Mouse (Mus musculus) heart, embryonic 13.5 days (tissue): ENCODE data around the gene Hsd17b14. TPM values are rescaled to one million over a fixed set of nuclear protein-coding genes. Genes with fewer than 3 reads are reported as not detected.

Experiments used
- ATAC-seq: fragments of 200-750 bp; cut with Nextera tagmentation; 2 replicates; pipeline ENCODE4 v1.8.0; 2017; ENCODE audit warnings: moderate TSS enrichment; ENCODE audit not compliant: insufficient number of reproducible peaks, low FRiP score, low TSS enrichment; ENCODE audit errors: extremely low read depth
- H3K27ac ChIP-seq: fragments of 300-500 bp; sonication (generic); replicated peaks from 2 replicates; pipeline ENCODE4 v1.5.1; 2015; ENCODE audit warnings: moderate library complexity, mild to moderate bottlenecking, inconsistent platforms
- H3K27me3 ChIP-seq: fragments of 300-500 bp; sonication (generic); replicated peaks from 2 replicates; pipeline ENCODE4 v1.6.1; 2015; ENCODE audit warnings: mild to moderate bottlenecking, inconsistent platforms
- H3K36me3 ChIP-seq: fragments of 300-500 bp; sonication (generic); 2 replicates; pipeline ENCODE4 v1.6.1; 2015; ENCODE audit warnings: mild to moderate bottlenecking, inconsistent platforms
- H3K4me1 ChIP-seq: fragments of 300-500 bp; sonication (generic); 2 replicates; pipeline ENCODE4 v1.6.1; 2015; ENCODE audit warnings: inconsistent platforms
- H3K4me2 ChIP-seq: fragments of 300-500 bp; sonication (generic); 2 replicates; pipeline ENCODE4 v1.6.1; 2015; ENCODE audit warnings: inconsistent platforms, mild to moderate bottlenecking, moderate library complexity
- H3K4me3 ChIP-seq: fragments of 300-500 bp; sonication (generic); 2 replicates; pipeline ENCODE4 v1.5.1; 2015; ENCODE audit warnings: moderate library complexity, mild to moderate bottlenecking, inconsistent platforms
- H3K9ac ChIP-seq: fragments of 300-500 bp; sonication (generic); 2 replicates; pipeline ENCODE4 v1.6.1; 2015; ENCODE audit warnings: inconsistent platforms, mild to moderate bottlenecking, moderate library complexity
- H3K9me3 ChIP-seq: fragments of 300-500 bp; sonication (generic); 2 replicates; pipeline ENCODE4 v1.6.1; 2016; ENCODE audit warnings: inconsistent platforms
- WGBS: fragments of 180-500 bp; shearing (Covaris S2); methylation state at CpG from one replicate; pipeline ENCODE4 v1.1.7; 2015; ENCODE audit warnings: mixed read lengths; 5-methylcytosine and 5-hydroxymethylcytosine counted together
- polyA plus RNA-seq: library from polyadenylated mRNA; unstranded; fragments of >200 nt; fragmentation: Nextera tagmentation; extraction: Ambion mirVana; gene quantifications from 2 replicates; pipeline ENCODE4 v1.2.1, GENCODE M21; 2015

Gene Hsd17b14
- polyA plus RNA-seq, 1 experiment from 2014 or later = 0.43 TPM

DNA sequence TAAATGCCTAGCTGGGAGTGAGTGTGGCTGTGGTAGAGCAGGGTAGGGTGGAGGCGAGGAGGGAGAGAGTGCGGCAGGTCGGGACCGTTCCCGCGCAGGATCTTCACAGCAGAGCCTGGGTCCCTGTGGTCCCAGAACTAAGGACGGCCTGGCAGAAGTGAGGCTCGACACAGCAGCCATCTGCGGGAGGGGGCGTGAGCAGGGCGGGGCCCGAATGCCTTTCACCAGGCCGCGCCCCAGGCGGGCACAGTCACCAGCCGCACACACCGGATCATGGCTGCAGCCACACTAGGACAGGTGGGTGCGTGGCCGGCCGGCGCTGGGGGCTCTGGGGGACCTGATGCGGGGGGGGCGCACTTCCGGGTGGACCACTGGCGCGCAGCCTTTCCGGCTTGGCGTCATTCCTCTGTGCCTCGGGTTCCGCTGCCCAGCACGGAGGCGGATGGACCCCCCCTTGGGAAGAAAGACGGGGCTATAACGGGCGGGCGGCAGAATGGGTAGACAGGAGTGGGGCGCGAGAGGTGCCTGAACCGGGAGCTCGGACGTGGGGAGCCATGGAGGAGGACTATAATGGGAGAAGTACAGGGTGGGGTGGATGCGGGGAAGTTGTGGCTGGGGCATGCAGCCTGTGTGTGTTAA is 15.5 kb downstream of the Hsd17b14 start, which contains the start of gene Bcat2:
TSS of gene Bcat2 (plus strand) at position 51 of the 639 bp plus-strand sequence.
- under 1% methylated on average over 42 of the region's 42 CpGs for WGBS
- Histone ChIP-seq H3K27ac (peak within 1 kb of the TSS; percentile 89), H3K9ac (peak within 1 kb of the TSS; percentile 92), H3K4me2 (peak within 1 kb of the TSS; percentile 87), H3K36me3 (0 out of 2 replicates have a peak, but pooled peaks cover 4% of the 10 kb centered on the region), H3K9me3 (no peaks in the 10 kb centered on the region), H3K4me1 (peaks cover 51% of the 10 kb centered on the region), H3K4me3 (peak within 1 kb of the TSS; percentile 74), H3K27me3 (no peaks in the 10 kb centered on the region)
- ATAC-seq = peak; percentile 49

DNA sequence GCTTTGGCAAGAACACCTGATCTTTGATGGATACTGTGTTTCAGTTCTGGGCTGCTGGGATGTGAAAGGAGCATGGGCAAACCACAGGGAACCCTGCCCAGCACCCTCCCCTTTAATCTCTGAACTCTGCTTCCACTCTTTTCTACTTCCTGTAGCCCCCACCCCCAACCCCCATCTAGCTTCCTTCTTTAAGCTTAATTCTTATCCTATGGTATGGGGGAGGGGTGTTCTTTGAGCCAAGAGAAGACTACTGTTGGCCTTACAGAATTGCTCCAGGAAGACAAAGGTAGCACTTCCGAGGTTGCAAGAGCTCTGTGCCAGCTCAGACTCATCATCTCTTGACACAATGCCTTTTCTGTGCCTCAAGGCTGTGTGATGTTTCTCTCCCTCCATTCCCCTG is 17.3 kb downstream of the Hsd17b14 start:
- 45% methylated on average over 1 of the region's 1 CpGs for WGBS
- Histone ChIP-seq H3K4me3 (0 out of 2 replicates have a peak overlapping the region, but pooled peaks have one; percentile 74), H3K4me2 (peak overlapping the region; percentile 87)

DNA sequence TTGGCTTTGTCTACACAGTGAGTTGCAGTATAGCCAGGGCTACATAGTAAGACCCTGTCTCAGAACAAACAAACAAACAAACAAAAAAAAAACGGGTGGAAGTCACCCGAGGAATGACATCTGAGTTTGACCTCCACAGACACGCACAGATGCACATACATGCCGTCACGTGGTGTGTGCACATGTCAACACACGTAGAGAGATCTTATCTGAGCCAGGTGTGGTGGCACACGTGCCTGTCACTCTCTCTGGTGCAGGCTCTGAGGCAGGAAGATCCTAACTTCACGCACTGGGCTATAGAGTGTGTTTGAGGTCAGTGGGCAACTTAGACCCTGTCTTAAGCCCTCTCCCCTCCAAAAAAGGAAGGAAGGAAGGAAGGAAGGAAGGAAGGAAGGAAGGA is 19.3 kb downstream of the Hsd17b14 start:
- H3K27ac ChIP-seq = no peak overlapping the region
- H3K9me3 ChIP-seq = no peaks in the 10 kb centered on the region
- no peaks in the 10 kb centered on the region for H3K27me3 ChIP-seq
- no peak for ATAC-seq
- peak overlapping the region; percentile 50; the same call in 1 of the 2 replicates for H3K9ac ChIP-seq
- no peak overlapping the region for H3K4me2 ChIP-seq
- no peak overlapping the region for H3K4me3 ChIP-seq
- H3K36me3 ChIP-seq = peaks cover 38% of the 10 kb centered on the region
- peaks cover 36% of the 10 kb centered on the region for H3K4me1 ChIP-seq
- 75% methylated on average over 8 of the region's 8 CpGs for WGBS

More for the DNA sequence above, 17.3 kb downstream of the Hsd17b14 start:
- H3K27ac ChIP-seq = no peak overlapping the region; the same call in 1 of the 2 replicates
- peaks cover 51% of the 10 kb centered on the region for H3K4me1 ChIP-seq
- H3K36me3 ChIP-seq = peaks cover 18% of the 10 kb centered on the region
- no peak for ATAC-seq
- H3K27me3 ChIP-seq = no peaks in the 10 kb centered on the region
- no peaks in the 10 kb centered on the region for H3K9me3 ChIP-seq
- H3K9ac ChIP-seq = no peak overlapping the region

DNA sequence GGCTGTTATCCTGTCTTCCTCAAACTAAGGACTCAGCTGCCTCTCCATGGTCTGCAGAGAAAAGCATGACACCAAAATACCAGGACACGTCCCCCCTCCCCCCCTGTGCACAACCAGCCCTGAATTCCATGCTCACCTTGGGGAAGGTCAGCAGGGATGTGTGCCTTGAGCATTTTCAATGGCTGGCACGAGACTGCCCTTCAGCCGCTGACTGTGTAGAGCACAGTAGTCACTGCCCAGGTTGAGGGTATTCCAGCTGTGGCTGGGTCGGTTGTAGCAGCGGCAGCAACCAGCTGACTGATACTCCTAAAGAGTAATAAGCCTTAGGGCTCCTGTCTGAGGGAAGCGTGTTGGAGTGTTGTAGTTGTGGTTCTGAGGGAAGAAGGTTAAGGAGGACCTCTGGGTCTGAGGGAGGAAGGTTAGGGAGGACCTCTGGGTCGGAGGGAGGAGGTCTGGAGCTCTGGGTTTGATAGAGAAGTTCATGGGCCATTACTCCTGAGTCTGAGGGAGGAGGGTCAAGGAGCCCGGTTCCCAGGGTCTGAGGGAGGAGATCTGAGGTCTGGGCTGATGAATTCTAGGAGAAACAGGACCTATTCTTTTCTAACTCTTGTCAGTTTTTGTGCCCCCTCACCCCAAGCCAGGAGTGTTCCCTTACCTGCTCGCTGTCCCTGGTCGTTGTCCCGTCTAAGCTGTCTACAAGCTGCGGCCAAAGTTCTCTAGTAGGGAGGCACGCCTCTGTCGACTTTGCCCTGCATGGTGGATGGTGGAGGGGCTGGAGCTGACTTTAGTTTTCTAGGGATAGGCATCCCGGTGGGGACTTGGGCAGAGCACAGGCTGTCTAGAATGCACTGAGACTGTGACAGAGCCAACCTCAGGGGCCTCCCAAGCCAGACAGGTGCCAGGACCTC is 20.0 kb downstream of the Hsd17b14 start:
- Histone ChIP-seq H3K36me3 (peaks cover 41% of the 10 kb centered on the region), H3K27me3 (no peaks in the 10 kb centered on the region), H3K4me1 (peaks cover 28% of the 10 kb centered on the region), H3K9ac (peak overlapping the region; percentile 50; the same call in 1 of the 2 replicates), H3K27ac (no peak overlapping the region), H3K9me3 (no peaks in the 10 kb centered on the region), H3K4me2 (no peak overlapping the region), H3K4me3 (no peak overlapping the region)
- WGBS = 77% methylated on average over 15 of the region's 15 CpGs
- ATAC-seq = no peak

DNA sequence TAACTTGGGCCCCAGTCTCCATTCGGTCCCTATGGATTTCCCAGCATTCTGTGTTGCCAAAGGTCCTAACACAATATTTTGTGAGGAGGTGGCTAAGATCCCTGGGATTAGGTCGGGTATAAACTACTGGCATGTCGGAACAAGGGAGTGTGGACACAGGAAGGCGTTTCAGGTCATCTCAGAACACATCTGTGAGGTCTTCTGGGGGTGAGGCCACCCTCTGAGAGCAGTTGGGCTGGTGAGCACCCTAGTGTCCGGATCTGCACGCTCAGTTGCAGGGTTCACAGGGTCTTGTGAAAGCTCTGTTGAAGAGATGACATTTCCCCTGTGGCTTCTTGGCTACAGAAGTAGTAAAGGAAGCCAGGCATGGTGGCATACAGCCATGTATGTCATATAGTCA is 31.2 kb downstream of the Hsd17b14 start:
- H3K36me3 ChIP-seq = peaks cover 67% of the 10 kb centered on the region
- H3K9me3 ChIP-seq = no peaks in the 10 kb centered on the region
- 87% methylated on average over 6 of the region's 6 CpGs for WGBS
- no peak overlapping the region for H3K9ac ChIP-seq
- peaks cover 9% of the 10 kb centered on the region; the same call in 1 of the 2 replicates for H3K4me1 ChIP-seq
- no peak overlapping the region for H3K27ac ChIP-seq
- ATAC-seq = no peak
- H3K27me3 ChIP-seq = no peaks in the 10 kb centered on the region
- no peak overlapping the region for H3K4me3 ChIP-seq
- H3K4me2 ChIP-seq = no peak overlapping the region

DNA sequence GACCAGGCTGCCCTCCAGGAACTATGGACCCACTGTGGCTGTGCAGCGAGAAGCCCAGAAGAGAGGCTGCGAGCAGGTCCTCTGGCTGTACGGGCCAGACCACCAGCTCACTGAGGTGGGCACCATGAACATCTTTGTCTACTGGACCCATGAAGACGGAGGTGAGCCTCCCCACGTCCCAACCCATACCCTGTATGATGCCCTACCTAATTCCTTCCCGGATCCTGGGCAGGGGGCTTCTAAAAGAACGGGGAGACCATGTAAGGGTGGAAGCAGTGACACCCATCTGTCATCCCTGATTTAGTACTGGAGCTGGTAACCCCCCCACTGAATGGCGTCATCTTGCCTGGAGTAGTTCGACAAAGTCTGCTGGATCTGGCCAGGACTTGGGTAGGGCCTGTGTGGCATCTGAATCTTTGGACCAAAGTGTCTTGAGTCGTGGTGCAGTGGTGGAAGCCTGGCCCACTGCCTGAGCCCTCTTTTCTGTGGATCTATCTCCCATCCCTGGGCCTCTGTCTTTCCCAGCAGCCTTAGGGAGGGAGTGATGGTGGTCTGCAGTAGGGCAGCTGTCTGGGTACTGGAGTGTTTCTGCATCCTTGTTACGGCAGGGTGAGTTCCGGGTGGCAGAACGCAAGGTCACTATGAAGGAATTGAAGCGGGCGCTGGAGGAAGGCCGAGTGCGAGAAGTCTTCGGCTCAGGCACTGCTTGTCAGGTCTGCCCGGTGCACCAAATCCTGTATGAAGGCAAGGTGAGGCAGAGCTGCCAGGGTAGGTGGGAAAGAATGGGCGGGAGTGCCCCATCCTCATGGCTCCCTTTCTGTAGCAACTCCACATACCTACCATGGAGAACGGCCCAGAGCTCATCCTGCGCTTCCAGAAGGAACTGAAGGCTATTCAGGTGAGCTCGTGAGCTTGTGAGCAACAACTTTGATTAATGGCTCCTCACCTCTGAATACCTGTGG is 33.2 kb downstream of the Hsd17b14 start:
- ATAC-seq = no peak
- H3K4me2 ChIP-seq = no peak overlapping the region
- WGBS = 91% methylated on average over 23 of the region's 23 CpGs
- no peak overlapping the region for H3K27ac ChIP-seq
- H3K27me3 ChIP-seq = no peaks in the 10 kb centered on the region
- peaks cover 9% of the 10 kb centered on the region; the same call in 1 of the 2 replicates for H3K4me1 ChIP-seq
- H3K36me3 ChIP-seq = peaks cover 49% of the 10 kb centered on the region
- H3K9me3 ChIP-seq = no peaks in the 10 kb centered on the region
- H3K9ac ChIP-seq = no peak overlapping the region
- no peak overlapping the region for H3K4me3 ChIP-seq

DNA sequence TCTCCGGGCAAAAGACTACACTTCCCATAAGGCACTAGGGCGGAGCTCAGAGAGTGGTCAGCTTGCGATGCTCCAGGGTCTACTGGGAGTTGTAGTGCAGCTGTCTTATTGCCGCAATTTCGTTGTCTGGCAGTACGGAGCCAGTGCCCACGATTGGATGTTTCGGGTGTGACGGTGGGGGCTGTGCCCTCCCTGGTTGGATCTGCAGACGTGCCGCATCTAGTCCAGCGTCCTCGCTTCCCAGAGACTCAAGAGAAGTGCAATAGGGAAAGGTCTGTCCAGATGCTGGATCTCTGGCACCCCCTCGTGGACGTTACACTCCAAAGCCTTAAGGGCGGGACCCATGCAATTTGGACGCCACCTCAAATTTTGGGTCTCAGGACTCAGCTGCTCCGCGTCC is 34.5 kb downstream of the Hsd17b14 start:
- 0 out of 2 replicates have a peak overlapping the region, but pooled peaks have one; percentile 15 for H3K27ac ChIP-seq
- 4% methylated on average over 19 of the region's 19 CpGs for WGBS

DNA sequence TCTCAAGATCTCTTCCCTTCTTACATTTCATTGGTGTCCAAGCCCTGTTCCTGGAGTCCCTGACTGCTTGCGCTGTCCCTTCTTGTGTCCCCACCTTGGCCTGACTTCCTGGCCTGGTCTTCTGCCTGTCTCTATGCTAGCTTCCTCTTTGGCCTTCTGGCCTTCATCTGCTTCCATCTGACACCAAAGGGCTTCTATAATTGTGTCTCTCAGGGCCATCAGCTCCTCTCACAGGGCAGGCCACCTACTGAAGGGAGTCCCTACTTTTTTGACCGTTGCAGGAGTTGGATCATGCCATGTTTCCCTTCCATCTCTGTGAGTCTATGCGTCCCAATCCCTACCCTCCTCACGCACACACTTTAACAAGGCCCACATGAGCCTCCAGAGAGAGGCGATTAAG is 35.2 kb downstream of the Hsd17b14 start:
- no peak overlapping the region for H3K4me2 ChIP-seq
- no peak for ATAC-seq
- H3K27ac ChIP-seq = no peak overlapping the region
- 92% methylated on average over 5 of the region's 5 CpGs for WGBS
- H3K9me3 ChIP-seq = no peaks in the 10 kb centered on the region
- H3K36me3 ChIP-seq = peaks cover 33% of the 10 kb centered on the region
- peaks cover 9% of the 10 kb centered on the region; the same call in 1 of the 2 replicates for H3K4me1 ChIP-seq
- no peak overlapping the region; the same call in 1 of the 2 replicates for H3K4me3 ChIP-seq
- no peaks in the 10 kb centered on the region for H3K27me3 ChIP-seq
- peak overlapping the region; percentile 69; the same call in 1 of the 2 replicates for H3K9ac ChIP-seq

More for the DNA sequence above, 34.5 kb downstream of the Hsd17b14 start:
- Histone ChIP-seq H3K4me3 (peak overlapping the region; percentile 45), H3K36me3 (peaks cover 40% of the 10 kb centered on the region), H3K27me3 (no peaks in the 10 kb centered on the region), H3K4me1 (peaks cover 9% of the 10 kb centered on the region; the same call in 1 of the 2 replicates), H3K4me2 (peak overlapping the region; percentile 68), H3K9me3 (no peaks in the 10 kb centered on the region), H3K9ac (peak overlapping the region; percentile 69)
- peak; percentile 89 for ATAC-seq

DNA sequence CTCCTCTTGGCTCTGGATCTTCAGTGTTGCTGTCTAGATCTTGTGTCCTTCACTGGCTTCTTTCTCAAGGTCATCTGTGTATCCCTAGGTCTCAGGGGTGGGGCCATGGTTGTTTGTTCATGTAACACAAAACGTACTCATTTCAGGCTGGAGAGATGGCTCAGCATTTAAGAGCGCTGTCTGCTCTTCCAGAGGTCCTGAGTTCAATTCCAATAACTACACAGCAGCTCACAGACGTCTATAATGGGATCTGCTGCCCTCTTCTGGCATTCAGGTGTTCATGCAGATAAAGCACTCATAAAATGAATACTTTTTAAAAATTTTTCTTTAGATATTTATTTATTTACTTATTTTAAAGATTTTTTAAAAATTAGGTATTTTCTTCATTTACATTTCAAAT is 36.2 kb downstream of the Hsd17b14 start:
- ATAC-seq = no peak
- H3K27ac ChIP-seq = no peak overlapping the region
- H3K4me3 ChIP-seq = no peak overlapping the region
- WGBS = 62% methylated on average over 3 of the region's 3 CpGs
- H3K9ac ChIP-seq = no peak overlapping the region
- peaks cover 9% of the 10 kb centered on the region; the same call in 1 of the 2 replicates for H3K4me1 ChIP-seq
- no peak overlapping the region for H3K4me2 ChIP-seq
- peaks cover 23% of the 10 kb centered on the region for H3K36me3 ChIP-seq
- no peaks in the 10 kb centered on the region for H3K9me3 ChIP-seq
- H3K27me3 ChIP-seq = no peaks in the 10 kb centered on the region

DNA sequence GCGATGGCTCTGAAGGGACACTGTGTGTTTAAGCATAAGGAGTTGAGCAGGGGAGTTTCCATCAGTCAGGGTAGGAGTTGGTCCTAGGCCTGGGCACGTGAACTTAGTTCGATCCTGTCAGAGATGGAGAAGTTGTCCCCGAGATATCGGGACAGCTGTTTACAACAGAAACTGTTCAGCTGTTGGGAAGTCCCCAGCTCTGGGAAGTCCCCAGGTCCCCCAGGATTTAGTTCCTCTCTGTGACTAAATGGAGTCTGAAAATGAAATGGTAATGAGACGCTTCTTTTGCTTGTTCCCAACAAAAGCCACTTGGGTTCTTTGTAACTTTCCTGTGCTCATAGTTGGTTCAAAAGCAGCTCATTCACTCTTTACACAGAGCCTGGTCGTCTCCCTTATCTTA is 37.2 kb downstream of the Hsd17b14 start:
- Histone ChIP-seq H3K4me3 (no peak overlapping the region), H3K4me2 (no peak overlapping the region), H3K9ac (no peak overlapping the region), H3K27me3 (no peaks in the 10 kb centered on the region), H3K36me3 (peaks cover 14% of the 10 kb centered on the region), H3K27ac (no peak overlapping the region), H3K9me3 (no peaks in the 10 kb centered on the region), H3K4me1 (peaks cover 13% of the 10 kb centered on the region; the same call in 1 of the 2 replicates)
- no peak for ATAC-seq
- WGBS = 78% methylated on average over 7 of the region's 7 CpGs
